Mouse (Mus musculus): ENCODE results near the gene Nf2.

DNA sequence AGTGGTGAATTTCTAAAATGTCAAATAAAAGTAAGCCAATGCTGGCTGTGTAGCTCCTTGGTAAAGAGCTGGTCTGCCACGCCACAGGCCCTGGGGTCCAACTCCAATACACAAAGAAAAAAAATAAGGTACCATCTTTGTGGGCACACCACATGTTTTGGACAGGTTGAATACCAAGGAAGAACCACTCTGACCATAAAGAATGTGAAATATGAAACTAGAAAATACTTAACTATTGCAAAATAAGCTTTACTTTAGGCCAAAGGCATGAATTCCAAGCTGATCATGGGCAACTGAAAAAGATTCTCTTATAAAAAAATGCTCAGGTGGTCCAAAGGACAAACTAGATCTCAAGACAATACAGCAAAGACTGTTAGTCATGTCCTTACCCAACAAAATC is 11.1 kb downstream of the Nf2 start:
- TF ChIP-seq POLR2A (IDR thresholded peaks at IDR 0.05; ENCODE audit: low read depth, low read length), result no peak
- no peak for TF ChIP-seq CTCF (IDR thresholded peaks at IDR 0.05; ENCODE audit: extremely low read depth, insufficient read length, insufficient replicate concordance, low read depth, low read length)
